Mouse (Mus musculus) embryo, embryonic 10.5 days (tissue): ENCODE results near the gene 6330409D20Rik.
A peak's percentile ranks its signal among the peaks of the same experiment; 100 is the strongest.

Experiments used
- DNase-seq: peaks from one replicate; pipeline ENCODE4 v3.0.0-alpha.2; 2015; ENCODE audit warnings: low spot score

Gene 6330409D20Rik

GRCm38 (mm10) chr2:32699680-32700079, 41.1 kb downstream of the 6330409D20Rik start:
- DNase-seq = no peak

GRCm38 (mm10) chr2:32694691-32695090, 46.1 kb downstream of the 6330409D20Rik start:
- no peak for DNase-seq

DNA sequence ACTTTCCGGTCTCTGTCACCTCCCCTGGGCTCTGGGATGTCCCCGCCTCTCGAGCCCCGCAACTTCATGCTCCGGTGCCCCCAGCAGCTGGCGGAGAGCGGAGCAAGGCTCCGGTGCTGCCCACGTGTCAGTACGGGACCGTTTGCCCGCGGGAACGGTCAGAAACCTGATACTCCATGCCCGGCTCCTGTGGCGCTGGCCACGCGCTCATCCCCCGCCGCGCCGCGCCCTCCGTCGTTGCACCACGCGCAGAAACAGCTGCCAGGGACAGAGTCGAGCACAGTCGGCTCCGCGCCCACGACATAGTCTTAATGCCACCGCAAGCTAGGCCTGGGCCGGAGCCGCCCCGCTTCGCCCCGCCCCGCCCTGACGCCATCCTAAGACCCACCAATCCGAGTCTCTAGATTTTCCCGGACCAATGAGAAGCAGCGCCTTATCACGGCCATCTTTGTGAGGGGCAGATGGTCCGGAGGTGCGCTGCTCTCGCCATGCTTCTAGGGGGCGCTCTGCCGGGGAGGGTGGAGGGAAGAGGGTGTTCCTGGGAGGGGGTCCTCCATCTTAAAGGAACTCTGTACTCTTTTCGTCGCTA, 46.9 kb downstream of the 6330409D20Rik start:
- DNase-seq = peak; percentile 99

DNA sequence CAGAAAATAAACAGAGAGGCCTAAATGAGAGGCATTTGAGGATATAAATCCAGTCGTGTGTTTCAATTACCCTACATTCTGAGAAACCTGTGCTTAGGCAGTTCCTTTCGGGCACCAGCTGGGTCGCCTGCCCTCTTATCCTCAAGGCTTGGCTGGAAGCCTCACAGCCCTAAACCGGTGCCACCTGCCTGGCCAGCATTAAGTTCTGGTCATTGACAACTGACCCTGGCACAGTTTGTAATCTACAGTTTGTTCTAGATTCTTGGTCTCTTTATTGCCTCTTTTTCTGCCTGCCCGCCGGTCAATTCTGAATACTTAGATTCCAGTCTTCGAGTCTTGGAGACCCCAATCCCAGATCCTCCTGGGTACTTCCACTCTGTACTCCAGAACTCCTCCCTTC, 47.5 kb downstream of the 6330409D20Rik start:
- peak; percentile 9 for DNase-seq

DNA sequence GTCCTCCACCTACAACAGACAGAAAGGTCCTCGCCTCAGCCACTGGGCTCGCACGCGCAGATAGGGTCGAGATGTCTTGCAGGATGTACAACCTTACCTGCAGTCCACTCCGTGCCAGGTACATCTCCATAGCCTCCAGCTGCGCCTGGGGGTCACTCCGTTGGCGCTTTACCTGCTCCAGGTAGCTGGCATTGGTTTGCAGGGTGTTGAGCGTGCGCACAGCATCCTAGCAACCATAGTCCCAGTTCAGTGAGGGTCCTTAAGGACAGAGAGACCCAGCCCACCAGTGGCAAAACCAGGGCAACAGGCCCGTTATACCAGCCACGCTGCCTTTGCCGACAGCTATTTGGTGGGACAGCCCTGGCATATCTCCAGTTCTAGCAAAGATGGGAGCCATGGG, 48.3 kb downstream of the 6330409D20Rik start:
- DNase-seq = no peak

DNA sequence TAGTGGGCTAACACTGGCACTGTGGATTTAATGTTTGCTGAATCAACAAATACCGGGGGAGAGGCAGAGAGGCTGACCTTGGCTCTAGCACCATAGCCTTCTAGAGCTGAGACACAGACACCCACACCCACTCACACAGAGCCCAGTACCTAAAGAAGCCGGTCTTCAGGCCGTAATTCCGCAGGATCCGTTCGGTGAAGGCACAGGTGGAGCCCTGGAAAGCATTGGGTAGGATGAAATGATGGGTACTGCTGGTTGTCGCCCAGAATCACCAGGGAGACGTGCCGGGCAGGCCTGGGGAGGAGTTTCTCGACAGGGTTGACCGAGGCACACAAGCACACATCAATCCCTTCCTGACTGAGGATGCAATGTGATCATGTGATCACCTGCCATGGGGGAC, 49.8 kb downstream of the 6330409D20Rik start:
- no peak for DNase-seq

DNA sequence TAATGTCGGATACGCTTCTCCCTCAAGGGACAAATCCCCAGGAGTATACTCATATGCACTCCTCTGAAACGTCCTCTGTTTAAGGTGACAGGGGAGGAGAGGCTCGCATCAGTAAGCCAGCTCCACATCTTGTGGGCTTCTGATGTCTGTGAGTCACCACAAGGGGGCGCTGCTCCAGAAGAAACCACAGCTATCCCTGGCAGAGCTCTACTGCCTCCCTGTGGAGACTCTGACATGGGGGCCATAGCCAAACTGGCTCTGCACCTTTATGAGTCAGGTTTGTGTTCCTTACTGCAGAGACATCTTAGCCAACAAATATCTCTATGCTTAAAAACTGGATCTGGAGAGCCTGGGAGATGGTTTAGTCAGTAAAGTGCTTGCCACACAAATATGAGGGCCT, 51.4 kb downstream of the 6330409D20Rik start:
- DNase-seq = peak; percentile 92

DNA sequence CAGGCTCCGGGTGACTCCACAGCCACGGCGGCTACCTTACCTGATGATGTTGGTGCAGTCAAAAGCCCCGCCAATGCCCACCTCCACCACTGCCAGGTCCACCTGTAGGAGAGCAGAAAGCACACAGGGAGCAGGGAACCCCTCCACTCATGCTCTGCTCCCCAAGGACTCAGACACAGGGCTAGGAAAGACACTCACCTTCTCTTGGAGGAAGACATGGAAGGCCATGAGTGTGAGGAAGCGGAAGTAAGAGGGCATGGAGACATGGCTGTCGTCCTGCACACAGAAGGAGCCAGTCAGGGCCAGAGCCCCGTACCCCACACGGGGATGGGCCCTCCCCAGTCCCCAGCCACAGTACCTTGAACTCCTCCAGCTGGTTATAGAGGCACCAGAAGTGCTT, 53.3 kb downstream of the 6330409D20Rik start:
- no peak for DNase-seq

- no peak for DNase-seq
These were observed 54.2 kb downstream of the 6330409D20Rik start for GRCm38 (mm10) chr2:32686640-32687039.

DNA sequence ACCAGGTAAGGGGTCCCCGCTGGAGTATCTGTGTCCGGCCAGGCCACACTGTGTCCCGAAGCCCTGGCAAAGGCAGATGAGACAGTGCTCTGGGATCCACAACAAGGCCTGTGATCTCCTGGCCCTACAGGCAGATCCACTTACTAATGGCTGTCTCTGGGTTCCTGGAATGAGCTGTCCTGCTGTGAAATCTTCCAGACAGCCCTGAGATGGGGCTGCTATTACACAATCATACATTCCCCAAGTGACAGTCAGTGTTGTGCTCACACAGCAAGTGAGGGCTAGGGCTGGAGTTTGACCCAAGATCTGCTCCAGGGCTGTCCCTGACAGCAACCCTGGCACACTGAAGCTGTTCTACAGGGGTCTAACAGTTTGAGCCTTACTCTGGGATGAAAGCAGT, 55.0 kb downstream of the 6330409D20Rik start:
- no peak for DNase-seq

- DNase-seq = no peak
These were observed 56.0 kb downstream of the 6330409D20Rik start for GRCm38 (mm10) chr2:32684681-32685428.

GRCm38 (mm10) chr2:32683701-32684100, 57.1 kb downstream of the 6330409D20Rik start:
- no peak for DNase-seq

- DNase-seq = no peak
These were observed 57.9 kb downstream of the 6330409D20Rik start for GRCm38 (mm10) chr2:32682721-32683417.
